Mouse (Mus musculus) ES-E14 (cell line): ENCODE measurements at regions not wholly inside any gene's neighbourhood (a gene's known extent, or its start where the extent isn't known, plus 50 kb on each side); places are given as distances from the start of the nearest gene placed in this dataset.

ENCODE experiments used
- DNase-seq: peaks from one replicate; pipeline ENCODE4 v3.0.0-alpha.2; 2013; ENCODE audit warnings: low read depth, low spot score
- H3K27ac ChIP-seq: 2 replicates; pipeline ENCODE4 v1.5.1; 2012; ENCODE audit warnings: low read depth, mild to moderate bottlenecking, low read length, moderate library complexity, mixed read lengths; ENCODE audit not compliant: poor library complexity, insufficient read depth, severe bottlenecking
- H3K36me3 ChIP-seq: 2 replicates; pipeline ENCODE4 v1.6.1; 2012; ENCODE audit warnings: mild to moderate bottlenecking, low read length, moderate library complexity, mixed read lengths; ENCODE audit not compliant: control insufficient read depth, poor library complexity, insufficient read depth, severe bottlenecking
- H3K4me1 ChIP-seq, 2 experiments: fragments of 150-350 bp in 1 of 2; sonication (generic) in 1 of 2; 2 replicates each; pipeline ENCODE4 v1.6.1; 2012; ENCODE audit warnings: low read length in 2 of 2, mild to moderate bottlenecking in 1 of 2, mixed read lengths in 1 of 2; ENCODE audit not compliant: control insufficient read depth in 2 of 2, insufficient read depth in 2 of 2, poor library complexity in 1 of 2
- H3K4me3 ChIP-seq, 2 experiments: fragments of 150-350 bp in 1 of 2; sonication (generic) in 1 of 2; 2 replicates each; pipeline ENCODE4 v1.5.1; 2012; ENCODE audit warnings: low read length in 2 of 2, low read depth in 1 of 2, mild to moderate bottlenecking in 1 of 2, mixed read lengths in 1 of 2; ENCODE audit not compliant: insufficient read depth in 1 of 2, poor library complexity in 1 of 2, severe bottlenecking in 1 of 2
- H3K9ac ChIP-seq: 2 replicates; pipeline ENCODE4 v1.6.1; 2012; ENCODE audit warnings: low read depth, mild to moderate bottlenecking, low read length, mixed read lengths; ENCODE audit not compliant: poor library complexity, insufficient read depth, severe bottlenecking
- H3K9me3 ChIP-seq: fragments of 150-350 bp; sonication (generic); 2 replicates; pipeline ENCODE4 v1.6.1; 2012; ENCODE audit warnings: low read depth, mild to moderate bottlenecking, low read length; ENCODE audit not compliant: control insufficient read depth, insufficient read depth
- CHD2 ChIP-seq: IDR thresholded peaks from 2 replicates; pipeline ENCODE4 v1.6.1; 2014; ENCODE audit warnings: mild to moderate bottlenecking, low read depth, low read length, inconsistent platforms
- HCFC1 ChIP-seq: IDR thresholded peaks from 2 replicates; pipeline ENCODE4 v1.6.1; 2012; ENCODE audit warnings: low read length, inconsistent platforms, borderline replicate concordance; ENCODE audit not compliant: insufficient read depth
- MAFK ChIP-seq: IDR thresholded peaks from 2 replicates; pipeline ENCODE4 v1.6.1; 2014; ENCODE audit warnings: mild to moderate bottlenecking, low read depth, low read length, inconsistent platforms; ENCODE audit not compliant: insufficient read depth
- ZC3H11A ChIP-seq: IDR thresholded peaks from 2 replicates; pipeline ENCODE4 v1.6.1; 2012; ENCODE audit warnings: low read depth, mild to moderate bottlenecking, inconsistent platforms, low read length, borderline replicate concordance
- ZNF384 ChIP-seq: IDR thresholded peaks from 2 replicates; pipeline ENCODE4 v1.6.1; 2012; ENCODE audit warnings: low read depth, low read length, inconsistent platforms
- in situ Hi-C, 2 experiments: fragments of 600-800 bp; cut with MboI; formaldehyde crosslinking; loops; one replicate each; pipeline ENCODE4 v1.15.1; 2025; ENCODE audit warnings: low sequenced_read_pairs in 2 of 2, inconsistent platforms in 1 of 2; ENCODE audit not compliant: unreplicated experiment in 2 of 2

DNA sequence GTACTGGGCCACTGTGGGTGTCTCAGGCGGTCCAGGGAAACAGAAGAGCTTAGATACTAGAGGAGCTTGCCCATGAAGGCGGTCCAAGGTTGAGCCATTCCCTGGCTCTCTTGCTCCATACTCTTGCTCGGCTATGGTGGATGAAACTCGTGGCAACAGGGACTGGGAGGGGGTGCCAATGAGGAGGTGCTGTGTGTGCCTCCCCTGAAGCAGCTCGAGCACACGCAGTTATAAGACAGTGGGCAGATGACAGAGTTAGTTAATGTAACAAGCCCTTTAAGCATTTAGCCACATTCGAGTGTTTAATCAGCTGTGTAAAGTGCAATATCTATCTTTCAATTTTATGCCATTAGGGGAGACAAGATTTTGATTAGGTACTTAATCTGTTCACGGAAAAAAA lies 237.5 kb downstream of the Dhx35 start:
- in situ Hi-C loops, result no loop called here
- no peak for DNase-seq
- no peaks in the 10 kb centered on the region for H3K4me1 ChIP-seq
- no peak overlapping the region for H3K27ac ChIP-seq
- H3K9ac ChIP-seq, result no peak overlapping the region
- no peaks in the 10 kb centered on the region for H3K9me3 ChIP-seq
- TF ChIP-seq ZC3H11A (no peak), HCFC1 (no peak)
- H3K36me3 ChIP-seq, result no peaks in the 10 kb centered on the region
- no peak overlapping the region for H3K4me3 ChIP-seq

DNA sequence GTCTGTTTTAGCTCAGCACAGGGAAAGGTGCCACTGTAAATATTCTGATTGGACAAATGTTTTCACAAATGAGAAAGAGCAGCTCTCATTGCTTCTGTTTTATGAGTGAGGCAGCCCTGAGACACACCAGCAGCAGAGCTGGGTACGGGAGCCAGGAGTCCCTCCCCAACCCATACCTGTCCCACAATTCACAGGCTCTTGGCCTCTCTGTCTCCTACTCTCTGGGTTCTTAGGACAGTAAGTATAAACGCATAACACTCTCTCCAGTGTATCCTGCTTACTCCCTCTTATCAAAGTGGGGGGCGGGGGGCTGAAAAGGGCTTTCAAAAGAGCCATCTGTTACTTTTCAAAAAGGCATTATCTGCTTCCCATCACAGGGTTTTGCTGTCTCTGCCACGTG lies 245.3 kb downstream of the Dhx35 start:
- in situ Hi-C loops, result no loop called here
- no peak for DNase-seq
- H3K36me3 ChIP-seq, result no peaks in the 10 kb centered on the region
- no peak for TF ChIP-seq MAFK
- no peak for TF ChIP-seq CHD2
- no peak for TF ChIP-seq ZC3H11A
- H3K9me3 ChIP-seq, result no peaks in the 10 kb centered on the region
- H3K4me3 ChIP-seq, result no peak overlapping the region
- H3K4me1 ChIP-seq, result no peaks in the 10 kb centered on the region
- H3K27ac ChIP-seq, result no peak overlapping the region
- no peak overlapping the region for H3K9ac ChIP-seq

DNA sequence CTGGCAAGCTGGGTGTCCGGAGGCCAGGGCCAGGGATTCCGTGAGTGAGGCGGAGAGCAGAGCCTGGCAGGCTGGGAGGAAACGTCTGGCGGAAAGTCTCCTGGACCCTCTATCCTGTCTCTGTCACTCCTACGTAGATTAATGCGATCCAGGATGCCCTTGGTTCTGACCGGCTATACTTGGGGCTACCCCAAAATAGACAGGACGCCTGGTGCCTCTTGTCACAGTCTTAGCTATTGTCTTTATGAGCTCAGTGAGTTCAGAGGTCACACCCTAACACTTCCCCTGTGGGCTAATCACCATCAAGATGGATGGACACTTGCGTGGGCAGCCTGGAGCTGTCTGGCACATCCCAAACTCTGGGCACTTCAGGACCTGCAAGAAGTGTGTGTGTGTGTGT lies 258.9 kb downstream of the Dhx35 start:
- Histone ChIP-seq H3K4me3 (no peak overlapping the region), H3K9ac (no peak overlapping the region), H3K4me1 (no peaks in the 10 kb centered on the region), H3K27ac (no peak overlapping the region), H3K36me3 (no peaks in the 10 kb centered on the region), H3K9me3 (no peaks in the 10 kb centered on the region)
- DNase-seq, result no peak
- in situ Hi-C loops, result no loop called here
- TF ChIP-seq HCFC1 (no peak), ZC3H11A (no peak), CHD2 (no peak), ZNF384 (no peak), MAFK (no peak)

DNA sequence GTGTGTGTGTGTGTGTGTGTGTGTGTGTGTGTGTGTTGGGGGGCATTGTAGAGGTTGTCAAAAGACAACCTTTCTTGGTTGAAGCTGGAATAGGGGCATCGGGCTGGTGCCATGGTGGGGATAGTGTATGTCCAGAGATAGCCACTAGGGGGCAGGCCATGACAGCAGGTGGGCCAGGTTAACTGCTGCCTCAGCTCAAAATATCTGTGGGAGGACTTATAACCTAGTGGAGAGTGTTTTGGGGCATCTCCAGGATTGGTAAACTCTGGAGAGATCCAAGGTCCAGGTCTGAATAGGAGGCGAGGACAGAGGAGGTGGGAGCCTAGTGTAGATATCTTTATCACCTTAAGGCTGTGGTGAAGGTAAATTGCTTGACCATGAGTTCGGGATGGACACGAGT lies 259.3 kb downstream of the Dhx35 start:
- in situ Hi-C loops, result no loop called here
- no peak overlapping the region for H3K4me3 ChIP-seq
- H3K4me1 ChIP-seq, result no peaks in the 10 kb centered on the region
- peak; percentile 47 for DNase-seq
- TF ChIP-seq ZC3H11A (peak; percentile 77), MAFK (peak; percentile 99), HCFC1 (no peak), ZNF384 (no peak), CHD2 (no peak)
- no peak overlapping the region for H3K27ac ChIP-seq
- H3K9me3 ChIP-seq, result no peaks in the 10 kb centered on the region
- no peak overlapping the region for H3K9ac ChIP-seq
- H3K36me3 ChIP-seq, result no peaks in the 10 kb centered on the region

DNA sequence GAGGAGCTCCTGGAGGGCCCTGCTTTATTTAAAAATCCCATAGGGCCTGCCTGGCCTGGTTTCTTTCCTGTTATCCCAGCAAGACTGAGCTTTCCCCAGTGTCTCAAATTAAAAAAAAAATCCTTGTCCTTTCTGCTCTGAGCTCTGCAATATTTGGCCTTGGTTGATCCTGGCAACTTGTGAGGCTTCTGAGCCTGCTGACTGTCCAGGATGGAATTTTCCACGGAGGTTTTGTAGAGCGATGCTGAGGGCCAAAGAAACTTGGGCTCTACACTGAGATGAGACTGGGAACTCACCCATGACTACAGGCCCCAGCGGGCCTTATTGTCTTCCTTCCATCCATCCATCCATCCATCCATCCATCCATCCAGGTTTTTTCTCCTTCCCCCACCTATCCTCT lies 259.8 kb downstream of the Dhx35 start:
- H3K9me3 ChIP-seq, result no peaks in the 10 kb centered on the region
- no peak for TF ChIP-seq HCFC1
- TF ChIP-seq ZC3H11A, result no peak
- in situ Hi-C loops, result no loop called here
- no peaks in the 10 kb centered on the region for H3K36me3 ChIP-seq
- no peaks in the 10 kb centered on the region for H3K4me1 ChIP-seq
- no peak for DNase-seq
- H3K9ac ChIP-seq, result no peak overlapping the region
- H3K4me3 ChIP-seq, result no peak overlapping the region
- no peak overlapping the region for H3K27ac ChIP-seq
